Mouse (Mus musculus) skeletal muscle tissue, postnatal 0 days (tissue): Measurements from ENCODE around the gene Bivm. TPM values are rescaled to one million over a fixed set of nuclear protein-coding genes. Genes with fewer than 3 reads are reported as not detected.

Source experiments
- polyA plus RNA-seq: library from polyadenylated mRNA; unstranded; fragments of >200 nt; fragmentation: Nextera tagmentation; extraction: Ambion mirVana; gene quantifications from 2 replicates; pipeline ENCODE4 v1.2.1, GENCODE M21; 2015

Gene Bivm
- 6.0 and 6.6 TPM in 2 replicates for polyA plus RNA-seq

GRCm38 (mm10) chr1:44118239-44119054 is at the start of gene Bivm, which contains the start of gene Kdelc1:
Gene Bivm, plus strand, starts transcription at chr1:44118957.
Gene Kdelc1, minus strand, starts transcription at chr1:44118808.

DNA sequence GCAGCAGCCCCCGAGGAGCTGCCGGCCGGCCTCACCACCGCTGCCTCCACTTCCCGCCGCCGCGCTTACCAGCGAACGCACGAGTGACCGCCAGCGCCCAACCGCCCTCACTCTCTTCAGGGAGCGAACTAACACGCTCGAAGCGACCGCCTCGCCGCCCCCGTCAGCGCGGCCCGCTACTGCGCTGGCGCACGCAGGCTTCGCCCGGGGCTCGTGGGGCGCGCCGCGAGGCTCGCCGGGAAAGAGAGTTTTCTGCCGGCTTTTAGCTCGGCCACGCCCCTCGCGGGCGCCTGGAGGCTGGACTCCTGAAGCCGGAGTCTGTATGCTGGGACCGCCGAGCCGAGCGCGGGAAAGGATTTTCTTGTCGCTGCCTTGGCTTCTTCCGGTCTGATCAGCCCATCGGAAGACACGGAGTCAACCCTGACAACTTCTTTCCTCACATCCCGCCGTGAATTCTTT is 16.5 kb upstream of the Bivm start, which contains the start of gene Tex30:
Tex30 (minus strand) TSS at position 183 of the 459 bp plus-strand sequence.

DNA sequence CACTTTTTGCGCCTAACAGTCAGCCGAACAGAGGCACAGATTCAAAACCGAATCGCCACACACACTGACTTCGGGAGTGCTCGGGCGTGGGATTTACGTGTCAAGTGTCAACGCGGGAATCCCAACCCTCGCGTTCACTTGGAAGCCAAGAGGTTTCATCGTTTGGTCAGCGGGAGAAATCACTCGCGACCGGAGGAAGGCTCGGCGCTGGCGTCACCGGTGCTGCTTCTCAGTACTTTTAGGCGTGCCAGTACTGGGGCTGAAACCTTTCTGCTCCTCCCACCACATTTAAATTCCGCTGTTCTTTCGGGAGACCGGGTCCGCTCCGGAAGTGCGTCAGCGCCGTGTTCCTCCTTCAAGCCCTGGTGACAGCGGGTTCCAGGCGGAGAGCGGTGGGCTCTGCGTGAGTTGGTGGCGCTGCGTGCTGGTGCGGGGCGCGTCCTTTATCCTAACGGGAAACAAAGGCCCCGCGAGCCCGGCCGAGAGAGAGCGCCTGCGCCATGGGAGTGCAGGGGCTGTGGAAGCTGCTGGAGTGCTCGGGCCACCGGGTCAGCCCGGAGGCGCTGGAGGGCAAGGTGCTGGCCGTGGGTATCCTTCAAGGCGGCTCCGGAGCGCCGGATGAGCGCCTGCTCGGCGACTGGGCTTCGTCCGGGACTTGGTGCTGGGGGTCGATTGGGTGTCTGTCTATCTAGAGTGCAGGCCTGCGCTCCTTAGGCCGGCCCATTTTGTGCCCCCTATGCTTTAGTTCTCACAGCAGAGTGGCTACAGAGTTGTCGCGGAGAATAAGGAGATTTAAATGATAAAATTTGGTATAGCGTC is 29.0 kb downstream of the Bivm start, which contains the start of gene Ercc5:
Ercc5 (plus strand) TSS at position 182 of the 819 bp plus-strand sequence.

Other genes with a start within 250 kb of the Bivm start
- 33.1 and 35.1 TPM in 2 replicates for gene Tpp2, start 185.3 kb upstream of the Bivm start, polyA plus RNA-seq
- 32.4 and 55.2 TPM in 2 replicates for gene Mettl21c, start 98.9 kb upstream of the Bivm start, polyA plus RNA-seq
- not detected in 2 replicates for gene Gm8251, start 57.0 kb upstream of the Bivm start, polyA plus RNA-seq
- 21.5 and 23.0 TPM in 2 replicates for gene Tex30, start 16.5 kb upstream of the Bivm start, polyA plus RNA-seq
- gene Kdelc1, start 149 bp upstream of the Bivm start, polyA plus RNA-seq: 20.4 and 23.5 TPM in 2 replicates
- 10.6 and 11.0 TPM in 2 replicates for gene Ercc5, start 28.8 kb downstream of the Bivm start, polyA plus RNA-seq
- 34.2 and 46.0 TPM in 2 replicates for gene Mettl21e, start 100.0 kb downstream of the Bivm start, polyA plus RNA-seq